In the genomic region with DNA sequence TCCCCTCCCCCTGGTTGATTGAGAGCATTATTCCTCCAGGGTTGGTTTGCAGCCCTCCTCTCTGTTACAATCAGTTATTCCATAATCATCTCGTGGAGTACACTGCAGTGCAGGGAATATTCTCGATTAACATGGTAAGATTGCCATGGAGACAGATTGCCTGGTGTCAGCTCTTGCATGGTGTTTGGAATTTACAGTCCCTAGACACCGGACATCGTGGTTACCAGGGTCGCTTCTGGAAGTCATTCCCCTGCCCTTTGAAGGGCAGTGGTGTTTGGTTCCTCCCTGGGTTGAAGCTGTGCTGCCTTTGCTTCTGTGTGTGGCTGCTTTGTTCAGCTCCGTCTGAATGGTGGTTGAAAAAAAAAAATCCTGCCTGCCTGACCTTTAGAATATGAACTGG, we compare ENCODE assay signal across 11 mouse cellular contexts.
DNase-seq lines count a peak whose midpoint lies in the region; ATAC-seq lines count a peak whose summit lies in the region.
"Had no signal": no experiment of that assay in that cellular context is flagged by ENCODE, and none has a peak within 500 bp of the region (broad histone marks: within the 10 kb centered on the region; RNA-seq: fewer than 3 reads in every experiment).

No protein-coding gene starts in this region.

- no peaks in the 10 kb centered on the region; the same call in 1 of the 2 replicates for H3K36me3 ChIP-seq in kidney, embryonic 14.5 days (ENCODE audit: control insufficient read depth, insufficient read depth, low read length)
- H3K36me3 ChIP-seq in embryonic facial prominence, embryonic 11.5 days (replicated peaks; ENCODE audit: control insufficient read depth, insufficient read depth, low read depth, low read length): no peaks in the 10 kb centered on the region
- peaks cover 24% of the 10 kb centered on the region for H3K36me3 ChIP-seq in neural tube, embryonic 15.5 days
- H3K36me3 ChIP-seq: G1E had no signal

- DNase-seq in kidney, postnatal 36 days: no peak
- peak; percentile 70 for DNase-seq in embryonic facial prominence, embryonic 11.5 days (ENCODE audit: low spot score)
- peak; percentile 67 for DNase-seq in hindlimb bud, embryonic 11.5 days (ENCODE audit: extremely low spot score, low read depth, low spot score)
- no peak for DNase-seq in layer of hippocampus, postnatal 25 days (ENCODE audit: extremely low spot score in 1 of 2, low spot score in 1 of 2)
- DNase-seq in adrenal gland, adult 2 months: no peak
- no peak for DNase-seq in testis, postnatal 10 days (ENCODE audit: low spot score)
- DNase-seq: kidney, postnatal 10 days; thymus, postnatal 14 days had no signal

- 7% methylated on average over 6 of the region's 6 CpGs for WGBS in kidney, embryonic 14.5 days
- WGBS in embryonic facial prominence, embryonic 11.5 days: 3% methylated on average over 6 of the region's 6 CpGs
- WGBS in neural tube, embryonic 15.5 days: 4% methylated on average over 6 of the region's 6 CpGs

- peak; percentile 69; the same call in 1 of the 2 replicates for ATAC-seq in kidney, embryonic 14.5 days (ENCODE audit: low FRiP score, low TSS enrichment)
- ATAC-seq in embryonic facial prominence, embryonic 11.5 days (replicated peaks; ENCODE audit: insufficient number of reproducible peaks, low FRiP score, low TSS enrichment, low read depth): 0 out of 2 replicates have a peak, but pooled peaks have one; percentile 46
- ATAC-seq in neural tube, embryonic 15.5 days (ENCODE audit: low FRiP score): 0 out of 2 replicates have a peak, but pooled peaks have one; percentile 47

- no peak overlapping the region; the same call in 1 of the 2 replicates for H3K4me2 ChIP-seq in kidney, embryonic 14.5 days (replicated peaks; ENCODE audit: low read depth, low read length)
- no peak overlapping the region for H3K4me2 ChIP-seq in embryonic facial prominence, embryonic 11.5 days (ENCODE audit: low read depth, low read length)
- peak overlapping the region; percentile 26 for H3K4me2 ChIP-seq in neural tube, embryonic 15.5 days

- no peaks in the 10 kb centered on the region for H3K9me3 ChIP-seq in kidney, embryonic 14.5 days (ENCODE audit: control insufficient read depth, low read length)
- no peaks in the 10 kb centered on the region for H3K9me3 ChIP-seq in embryonic facial prominence, embryonic 11.5 days (replicated peaks; ENCODE audit: control insufficient read depth, low read length)
- H3K9me3 ChIP-seq in neural tube, embryonic 15.5 days (replicated peaks): no peaks in the 10 kb centered on the region
- H3K9me3 ChIP-seq: G1E had no signal

- no peaks in the 10 kb centered on the region for H3K27me3 ChIP-seq in kidney, embryonic 14.5 days (ENCODE audit: control insufficient read depth, insufficient read depth, low read length)
- no peaks in the 10 kb centered on the region for H3K27me3 ChIP-seq in embryonic facial prominence, embryonic 11.5 days (ENCODE audit: control insufficient read depth, insufficient read depth, low read length)
- no peaks in the 10 kb centered on the region for H3K27me3 ChIP-seq in neural tube, embryonic 15.5 days (replicated peaks)

- no peak overlapping the region for H3K9ac ChIP-seq in kidney, embryonic 14.5 days (ENCODE audit: low read depth, low read length)
- no peak overlapping the region for H3K9ac ChIP-seq in embryonic facial prominence, embryonic 11.5 days (replicated peaks; ENCODE audit: low read length)
- H3K9ac ChIP-seq in neural tube, embryonic 15.5 days (replicated peaks): no peak overlapping the region

- H3K4me1 ChIP-seq in kidney, embryonic 14.5 days (ENCODE audit: control insufficient read depth, insufficient read depth, low read length): peaks cover 15% of the 10 kb centered on the region
- H3K4me1 ChIP-seq in embryonic facial prominence, embryonic 11.5 days (ENCODE audit: control insufficient read depth, insufficient read depth, low read length): peaks cover 14% of the 10 kb centered on the region
- H3K4me1 ChIP-seq in neural tube, embryonic 15.5 days: peaks cover 57% of the 10 kb centered on the region

- no peak overlapping the region for H3K4me3 ChIP-seq in kidney, embryonic 14.5 days (ENCODE audit: low read length)
- no peak overlapping the region for H3K4me3 ChIP-seq in embryonic facial prominence, embryonic 11.5 days (ENCODE audit: low read depth, low read length)
- H3K4me3 ChIP-seq in neural tube, embryonic 15.5 days (replicated peaks): no peak overlapping the region

- 0 out of 2 replicates have a peak overlapping the region, but pooled peaks have one; percentile 26 for H3K27ac ChIP-seq in kidney, embryonic 14.5 days (ENCODE audit: low read depth, low read length)
- peak overlapping the region; percentile 72 for H3K27ac ChIP-seq in embryonic facial prominence, embryonic 11.5 days (replicated peaks; ENCODE audit: low read depth, low read length)
- H3K27ac ChIP-seq in neural tube, embryonic 15.5 days (replicated peaks): peak overlapping the region; percentile 71

Comparison
In these comparisons a context has a peak if more than half of its experiments do, and no peak if none do; other contexts are left out.
1. DNase-seq: peak in embryonic facial prominence, embryonic 11.5 days (single experiment) and hindlimb bud, embryonic 11.5 days (single experiment); none in kidney, postnatal 36 days (0 of 2), layer of hippocampus, postnatal 25 days (0 of 2), adrenal gland, adult 2 months (single experiment) and testis, postnatal 10 days (single experiment).
2. Peak in every context shown above with its lines, with median percentiles within 50 percentile points of each other: ATAC-seq and H3K27ac ChIP-seq.